Mouse (Mus musculus): ENCODE data around the gene Fdxacb1. TPM values are rescaled to one million over a fixed set of nuclear protein-coding genes. Genes with fewer than 3 reads are reported as not detected.

Fdxacb1 gene
- polyA plus RNA-seq, 1 experiment from 2014 or later = 12.0 TPM

DNA sequence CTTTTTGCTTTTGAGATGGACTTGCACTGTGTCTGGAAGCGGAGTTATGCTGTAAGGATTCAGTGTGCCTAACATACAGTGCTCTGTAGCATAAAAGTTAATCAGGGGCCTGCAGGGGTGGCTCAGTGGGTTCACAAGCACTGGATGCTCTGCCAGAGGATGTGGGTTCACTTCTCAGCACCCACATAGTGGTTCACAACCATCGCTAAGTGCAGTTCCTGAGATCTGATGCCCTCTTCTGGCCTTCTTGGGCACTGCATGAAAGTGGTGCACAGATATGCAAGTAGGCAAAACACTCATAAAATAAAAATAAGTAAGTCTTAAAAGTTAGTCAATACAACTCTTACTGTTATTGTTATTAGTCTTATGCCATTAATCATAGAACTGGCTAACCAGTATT, 14.1 kb downstream of the Fdxacb1 start:
- ATAC-seq (ENCODE audit: low FRiP score) = no peak
- peak; percentile 86 for DNase-seq (ENCODE audit: low spot score, missing footprints)
- H3K9me3 ChIP-seq (ENCODE audit: control insufficient read depth, low read length) = no peaks in the 10 kb centered on the region
- H3K36me3 ChIP-seq (ENCODE audit: control insufficient read depth, insufficient read depth, low read length) = peaks cover 11% of the 10 kb centered on the region; the same call in 1 of the 2 replicates
- H3K9ac ChIP-seq (ENCODE audit: low read length) = no peak overlapping the region
- no peaks in the 10 kb centered on the region for H3K4me1 ChIP-seq (ENCODE audit: control insufficient read depth, insufficient read depth, low read length)
- no peak overlapping the region for H3K4me3 ChIP-seq (ENCODE audit: low read depth, low read length)
- 61% methylated on average over 2 of the region's 2 CpGs for WGBS
- H3K27ac ChIP-seq (ENCODE audit: low read depth, low read length) = no peak overlapping the region
- no peak overlapping the region for H3K4me2 ChIP-seq
- no peaks in the 10 kb centered on the region for H3K27me3 ChIP-seq (ENCODE audit: control insufficient read depth, insufficient read depth, low read length)

DNA sequence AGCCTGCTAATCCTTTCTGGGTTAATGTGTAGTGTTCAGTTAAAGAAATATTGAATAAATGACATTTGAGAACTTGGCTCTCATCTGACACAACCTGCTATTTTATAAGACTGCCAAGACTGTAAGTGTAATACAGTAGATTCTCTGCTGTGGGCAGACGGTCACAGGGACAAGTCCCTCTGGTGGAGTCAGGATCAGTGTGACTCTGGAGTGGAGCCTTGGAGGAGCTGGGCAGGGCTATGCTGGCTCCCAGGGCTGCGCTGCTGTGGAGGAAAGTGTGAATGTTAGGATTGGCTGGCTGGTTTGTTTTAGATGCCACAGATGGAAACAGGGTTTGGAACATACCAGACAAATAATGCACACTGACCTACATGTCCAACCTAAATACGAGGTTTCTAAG, 27.2 kb downstream of the Fdxacb1 start:
- DNase-seq (ENCODE audit: low spot score, missing footprints) (no peak), ATAC-seq (ENCODE audit: low FRiP score) (no peak)
- Histone ChIP-seq H3K9ac (ENCODE audit: low read length) (no peak overlapping the region), H3K9me3 (ENCODE audit: control insufficient read depth, low read length) (no peaks in the 10 kb centered on the region), H3K27me3 (ENCODE audit: control insufficient read depth, insufficient read depth, low read length) (no peaks in the 10 kb centered on the region), H3K4me1 (ENCODE audit: control insufficient read depth, insufficient read depth, low read length) (no peaks in the 10 kb centered on the region), H3K27ac (ENCODE audit: low read depth, low read length) (no peak overlapping the region), H3K36me3 (ENCODE audit: control insufficient read depth, insufficient read depth, low read length) (peaks cover 5% of the 10 kb centered on the region; the same call in 1 of the 2 replicates), H3K4me3 (ENCODE audit: low read depth, low read length) (no peak overlapping the region), H3K4me2 (no peak overlapping the region)
- 91% methylated on average over 3 of the region's 3 CpGs for WGBS

DNA sequence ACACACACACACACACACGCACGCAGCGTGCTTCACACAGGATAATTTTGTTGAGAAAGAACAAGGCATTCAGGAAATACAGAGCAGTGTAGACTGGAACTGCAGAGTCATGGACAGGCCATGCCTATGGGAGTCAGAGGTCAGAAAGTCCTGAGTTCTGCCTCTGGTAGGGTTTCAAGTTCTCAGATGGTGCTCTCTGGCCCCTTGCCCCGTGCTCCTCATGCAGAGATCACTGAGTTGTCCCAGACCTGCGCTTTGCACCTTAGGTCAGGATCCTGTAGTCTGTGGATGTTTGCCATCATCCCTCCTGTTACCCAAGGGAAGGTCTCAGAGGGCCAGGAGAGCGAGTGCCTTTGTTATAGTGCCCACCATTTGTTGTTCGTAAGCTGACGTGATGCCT, 28.7 kb downstream of the Fdxacb1 start:
- Histone ChIP-seq H3K27ac (ENCODE audit: low read depth, low read length) (no peak overlapping the region), H3K4me2 (no peak overlapping the region), H3K4me3 (ENCODE audit: low read depth, low read length) (no peak overlapping the region), H3K27me3 (ENCODE audit: control insufficient read depth, insufficient read depth, low read length) (no peaks in the 10 kb centered on the region), H3K9ac (ENCODE audit: low read length) (no peak overlapping the region), H3K9me3 (ENCODE audit: control insufficient read depth, low read length) (no peaks in the 10 kb centered on the region), H3K36me3 (ENCODE audit: control insufficient read depth, insufficient read depth, low read length) (no peaks in the 10 kb centered on the region; the same call in 1 of the 2 replicates), H3K4me1 (ENCODE audit: control insufficient read depth, insufficient read depth, low read length) (no peaks in the 10 kb centered on the region)
- ATAC-seq (ENCODE audit: low FRiP score) = no peak
- 92% methylated on average over 8 of the region's 8 CpGs for WGBS
- DNase-seq (ENCODE audit: low spot score, missing footprints) = no peak

DNA sequence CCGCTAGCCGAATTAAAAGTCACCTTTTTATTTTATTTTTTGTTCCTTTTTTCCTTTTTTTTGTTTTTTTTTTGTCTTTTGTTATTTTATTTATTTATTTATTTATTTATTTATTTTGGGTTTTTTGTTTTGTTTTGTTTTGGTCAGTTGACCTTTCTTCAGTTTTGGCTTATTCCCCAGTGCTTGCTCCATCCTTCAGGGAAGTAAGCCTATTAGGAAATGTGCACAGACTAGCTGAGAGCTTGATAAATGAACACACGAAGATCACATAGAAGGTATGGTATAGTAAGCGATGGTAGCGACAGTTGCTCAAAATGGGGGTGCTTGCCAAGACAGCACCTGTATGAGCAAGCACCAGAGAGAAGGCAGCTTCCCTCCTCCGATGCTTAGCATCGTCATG, 29.6 kb downstream of the Fdxacb1 start:
- H3K36me3 ChIP-seq (ENCODE audit: control insufficient read depth, insufficient read depth, low read length) = no peaks in the 10 kb centered on the region; the same call in 1 of the 2 replicates
- ATAC-seq (ENCODE audit: low FRiP score) = no peak
- WGBS = 94% methylated on average over 7 of the region's 7 CpGs

DNA sequence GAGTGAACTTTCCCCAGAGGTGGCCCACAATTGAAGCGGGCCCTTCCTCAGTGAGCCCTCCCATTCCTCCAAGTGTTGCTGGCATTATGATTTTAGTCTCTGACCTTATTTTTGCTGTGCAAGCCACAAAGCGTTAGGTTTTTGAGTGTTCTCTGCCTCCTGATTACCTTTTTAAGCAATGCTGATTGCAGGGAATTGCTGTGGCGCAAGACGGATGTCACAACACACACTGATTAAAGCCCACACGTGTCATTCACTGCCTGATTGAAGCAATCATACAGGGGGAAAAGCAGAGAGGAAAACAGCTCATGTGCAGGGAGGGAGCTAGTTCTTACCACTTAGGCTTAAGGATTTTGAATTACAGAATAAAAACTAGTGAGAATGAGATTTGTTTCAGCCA, 30.3 kb downstream of the Fdxacb1 start:
- no peaks in the 10 kb centered on the region for H3K9me3 ChIP-seq (ENCODE audit: control insufficient read depth, low read length)
- 88% methylated on average over 5 of the region's 5 CpGs for WGBS

More for the DNA sequence above, 29.6 kb downstream of the Fdxacb1 start:
- no peak overlapping the region for H3K4me3 ChIP-seq (ENCODE audit: low read depth, low read length)
- no peaks in the 10 kb centered on the region for H3K9me3 ChIP-seq (ENCODE audit: control insufficient read depth, low read length)
- no peaks in the 10 kb centered on the region for H3K27me3 ChIP-seq (ENCODE audit: control insufficient read depth, insufficient read depth, low read length)
- no peak overlapping the region for H3K9ac ChIP-seq (ENCODE audit: low read length)
- H3K27ac ChIP-seq (ENCODE audit: low read depth, low read length) = no peak overlapping the region
- H3K4me2 ChIP-seq = no peak overlapping the region
- DNase-seq (ENCODE audit: low spot score, missing footprints) = peak; percentile 45
- no peaks in the 10 kb centered on the region for H3K4me1 ChIP-seq (ENCODE audit: control insufficient read depth, insufficient read depth, low read length)

DNA sequence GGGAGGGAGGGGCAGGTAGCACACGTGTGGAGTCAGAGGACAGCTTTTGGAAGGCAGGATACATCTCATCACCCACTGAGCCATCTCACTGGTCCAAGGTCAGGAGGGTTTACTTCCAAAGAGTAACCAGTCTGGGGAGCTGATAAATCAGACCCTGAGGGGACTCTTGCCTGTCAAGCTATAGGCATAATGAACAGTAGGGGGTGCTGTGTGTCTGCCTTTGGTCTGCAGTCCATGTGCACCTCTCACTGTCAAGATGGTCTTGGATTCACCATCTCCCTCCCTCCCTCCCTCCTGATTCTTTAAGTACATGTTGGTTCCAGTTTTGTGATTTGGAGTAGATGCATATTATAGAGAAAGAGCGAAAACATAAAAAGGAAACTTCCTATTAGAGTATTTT, 32.9 kb downstream of the Fdxacb1 start:
- H3K4me1 ChIP-seq (ENCODE audit: control insufficient read depth, insufficient read depth, low read length) = no peaks in the 10 kb centered on the region
- H3K4me2 ChIP-seq = no peak overlapping the region
- no peak overlapping the region for H3K27ac ChIP-seq (ENCODE audit: low read depth, low read length)
- H3K4me3 ChIP-seq (ENCODE audit: low read depth, low read length) = no peak overlapping the region
- no peak for ATAC-seq (ENCODE audit: low FRiP score)
- no peak for DNase-seq (ENCODE audit: low spot score, missing footprints)
- no peaks in the 10 kb centered on the region for H3K9me3 ChIP-seq (ENCODE audit: control insufficient read depth, low read length)
- H3K27me3 ChIP-seq (ENCODE audit: control insufficient read depth, insufficient read depth, low read length) = no peaks in the 10 kb centered on the region
- no peak overlapping the region for H3K9ac ChIP-seq (ENCODE audit: low read length)
- peaks cover 2% of the 10 kb centered on the region; the same call in 1 of the 2 replicates for H3K36me3 ChIP-seq (ENCODE audit: control insufficient read depth, insufficient read depth, low read length)
- WGBS = 59% methylated on average over 2 of the region's 2 CpGs

More for the DNA sequence above, 30.3 kb downstream of the Fdxacb1 start:
- Histone ChIP-seq H3K4me2 (no peak overlapping the region), H3K36me3 (ENCODE audit: control insufficient read depth, insufficient read depth, low read length) (no peaks in the 10 kb centered on the region; the same call in 1 of the 2 replicates), H3K9ac (ENCODE audit: low read length) (no peak overlapping the region), H3K4me3 (ENCODE audit: low read depth, low read length) (no peak overlapping the region), H3K27ac (ENCODE audit: low read depth, low read length) (no peak overlapping the region), H3K27me3 (ENCODE audit: control insufficient read depth, insufficient read depth, low read length) (no peaks in the 10 kb centered on the region), H3K4me1 (ENCODE audit: control insufficient read depth, insufficient read depth, low read length) (no peaks in the 10 kb centered on the region)
- ATAC-seq (ENCODE audit: low FRiP score) (no peak), DNase-seq (ENCODE audit: low spot score, missing footprints) (no peak)

DNA sequence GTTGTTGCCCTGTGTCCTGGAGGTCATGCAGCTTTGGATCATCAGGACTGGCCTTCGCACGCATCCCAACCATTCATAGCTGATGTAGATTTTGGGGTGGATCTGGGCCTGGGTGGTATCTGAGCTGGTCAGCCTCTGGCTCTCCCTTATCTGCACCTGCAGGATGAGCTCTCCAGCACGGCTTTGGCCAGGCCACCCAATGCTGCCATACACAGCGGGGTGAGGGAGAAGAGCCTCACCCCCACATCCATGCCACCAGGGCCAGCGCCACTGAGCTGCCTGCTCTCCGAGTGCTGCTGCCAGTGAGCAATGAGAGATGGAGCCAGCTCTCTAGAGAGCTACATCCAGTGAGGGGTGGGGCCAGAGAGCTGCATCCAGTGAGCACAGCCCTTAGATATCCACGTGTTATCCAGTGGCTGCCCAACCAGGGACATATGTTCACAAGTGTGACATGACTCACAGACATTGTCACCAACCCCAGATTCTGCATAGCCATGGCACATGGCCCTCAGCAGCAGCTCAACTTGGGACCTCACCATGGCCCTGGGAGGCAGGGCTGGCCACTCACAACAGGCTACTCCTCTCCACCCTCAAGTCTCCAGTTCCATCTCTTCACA, 35.1 kb downstream of the Fdxacb1 start:
- DNase-seq (ENCODE audit: low spot score, missing footprints) (no peak), ATAC-seq (ENCODE audit: low FRiP score) (no peak)
- 90% methylated on average over 7 of the region's 7 CpGs for WGBS
- Histone ChIP-seq H3K27ac (ENCODE audit: low read depth, low read length) (no peak overlapping the region), H3K9ac (ENCODE audit: low read length) (no peak overlapping the region), H3K27me3 (ENCODE audit: control insufficient read depth, insufficient read depth, low read length) (no peaks in the 10 kb centered on the region), H3K4me3 (ENCODE audit: low read depth, low read length) (no peak overlapping the region), H3K4me2 (no peak overlapping the region), H3K9me3 (ENCODE audit: control insufficient read depth, low read length) (no peaks in the 10 kb centered on the region), H3K36me3 (ENCODE audit: control insufficient read depth, insufficient read depth, low read length) (peaks cover 4% of the 10 kb centered on the region; the same call in 1 of the 2 replicates), H3K4me1 (ENCODE audit: control insufficient read depth, insufficient read depth, low read length) (no peaks in the 10 kb centered on the region)

DNA sequence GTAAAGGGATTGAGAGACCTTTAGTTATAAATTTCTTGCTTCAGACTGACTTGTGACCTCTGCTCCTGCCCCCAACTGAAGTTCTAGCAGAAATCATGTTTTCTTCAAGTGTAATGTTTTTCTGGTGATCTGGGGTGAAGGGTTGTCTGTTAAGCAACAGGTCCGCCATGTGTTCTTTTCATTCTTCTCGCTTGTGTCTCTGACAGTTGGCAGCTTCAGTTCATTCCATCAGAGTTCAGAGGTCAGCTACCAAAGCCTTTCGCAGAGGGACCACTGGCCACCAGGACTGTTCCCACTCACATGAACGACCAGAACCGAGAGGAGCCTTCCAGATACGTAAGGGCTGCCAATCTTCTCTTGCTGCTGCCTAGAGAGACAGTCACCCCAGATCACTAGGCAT, 40.4 kb downstream of the Fdxacb1 start:
- DNase-seq (ENCODE audit: low spot score, missing footprints) = no peak
- ATAC-seq (ENCODE audit: low FRiP score) = no peak
- no peaks in the 10 kb centered on the region for H3K27me3 ChIP-seq (ENCODE audit: control insufficient read depth, insufficient read depth, low read length)
- WGBS = 86% methylated on average over 6 of the region's 6 CpGs
- no peak overlapping the region for H3K27ac ChIP-seq (ENCODE audit: low read depth, low read length)
- no peak overlapping the region for H3K4me2 ChIP-seq
- H3K9ac ChIP-seq (ENCODE audit: low read length) = no peak overlapping the region
- H3K4me3 ChIP-seq (ENCODE audit: low read depth, low read length) = no peak overlapping the region
- H3K4me1 ChIP-seq (ENCODE audit: control insufficient read depth, insufficient read depth, low read length) = no peaks in the 10 kb centered on the region
- H3K36me3 ChIP-seq (ENCODE audit: control insufficient read depth, insufficient read depth, low read length) = 0 out of 2 replicates have a peak, but pooled peaks cover 4% of the 10 kb centered on the region
- H3K9me3 ChIP-seq (ENCODE audit: control insufficient read depth, low read length) = no peaks in the 10 kb centered on the region

DNA sequence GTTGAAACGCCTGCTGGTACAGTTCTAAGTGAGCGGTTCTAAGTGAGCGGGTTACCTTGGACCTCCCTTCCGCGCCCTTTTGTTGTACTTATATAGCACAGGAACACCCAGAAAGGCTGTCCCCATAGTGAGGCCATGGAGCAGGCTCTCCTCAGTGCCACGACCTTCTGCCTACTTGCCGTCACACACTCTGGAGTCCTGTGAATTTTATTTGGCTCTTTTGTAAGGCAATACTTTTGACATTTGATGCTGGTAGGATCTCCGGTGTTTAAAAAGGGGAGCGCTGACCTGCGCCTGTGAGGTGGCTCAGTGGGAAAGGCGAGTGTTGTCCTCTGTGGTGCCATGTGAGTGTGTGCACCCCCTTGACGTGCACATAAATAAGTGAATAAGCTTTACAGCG, 41.1 kb downstream of the Fdxacb1 start:
- peaks cover 6% of the 10 kb centered on the region; the same call in 1 of the 2 replicates for H3K36me3 ChIP-seq (ENCODE audit: control insufficient read depth, insufficient read depth, low read length)
- no peaks in the 10 kb centered on the region for H3K27me3 ChIP-seq (ENCODE audit: control insufficient read depth, insufficient read depth, low read length)
- DNase-seq (ENCODE audit: low spot score, missing footprints) (peak; percentile 44), ATAC-seq (ENCODE audit: low FRiP score) (no peak)
- H3K27ac ChIP-seq (ENCODE audit: low read depth, low read length) = no peak overlapping the region
- H3K9me3 ChIP-seq (ENCODE audit: control insufficient read depth, low read length) = no peaks in the 10 kb centered on the region
- H3K9ac ChIP-seq (ENCODE audit: low read length) = no peak overlapping the region
- H3K4me3 ChIP-seq (ENCODE audit: low read depth, low read length) = no peak overlapping the region
- no peaks in the 10 kb centered on the region for H3K4me1 ChIP-seq (ENCODE audit: control insufficient read depth, insufficient read depth, low read length)
- H3K4me2 ChIP-seq = no peak overlapping the region
- WGBS = 91% methylated on average over 13 of the region's 13 CpGs
